Mouse (Mus musculus) gastrocnemius, postnatal 4 days (tissue): ENCODE measurements around the gene Cartpt. TPM values are rescaled to one million over a fixed set of nuclear protein-coding genes. Genes with fewer than 3 reads are reported as not detected.
"Not testable (repeated sequence)": the region's sequence is repeated elsewhere in the genome, so short reads cannot be mapped to it uniquely, and the experiment has no call there.

Experiments
- DNase-seq, 2 experiments: peaks; one replicate each; pipeline ENCODE4 v3.0.0; 2021 to 2022; ENCODE audit warnings: low spot score in 2 of 2, mixed read lengths in 2 of 2
- total RNA-seq, 2 experiments: library from RNA; stranded (reverse); gene quantifications; 2 replicates each; pipeline ENCODE4 v1.2.3; 2021

Cartpt gene
- total RNA-seq, 2 experiments from 2014 or later, result not detected

GRCm38 (mm10) chr13:99857879-99858278, 43.0 kb downstream of the Cartpt start:
- no peak for DNase-seq

- DNase-seq, result no peak
Observed at GRCm38 (mm10) chr13:99857336-99857735, 43.6 kb downstream of the Cartpt start.

GRCm38 (mm10) chr13:99855229-99855628, 45.7 kb downstream of the Cartpt start:
- no peak for DNase-seq

- DNase-seq, result no peak
Observed at GRCm38 (mm10) chr13:99853131-99853530, 47.8 kb downstream of the Cartpt start.

GRCm38 (mm10) chr13:99852416-99852815, 48.5 kb downstream of the Cartpt start:
- DNase-seq, result not testable (repeated sequence)

GRCm38 (mm10) chr13:99851026-99851425, 49.9 kb downstream of the Cartpt start:
- no peak for DNase-seq

GRCm38 (mm10) chr13:99849597-99849996, 51.3 kb downstream of the Cartpt start:
- no peak for DNase-seq

Other genes with a start within 250 kb of the Cartpt start
- gene Mccc2, start 114.5 kb upstream of the Cartpt start, total RNA-seq, result 10 to 100 TPM; 30.2 to 30.5 TPM
- gene Bdp1, start 203.0 kb upstream of the Cartpt start, total RNA-seq, result 10 to 100 TPM; 24.2 to 26.0 TPM
- 10 to 100 TPM; 28.1 to 33.4 TPM for gene Serf1, start 206.9 kb upstream of the Cartpt start, total RNA-seq
- 10 to 100 TPM; 31.2 to 37.7 TPM for gene Smn1, start 223.8 kb upstream of the Cartpt start, total RNA-seq